ENCODE assay signal across 26 mouse cellular contexts in genomic region chr10:44555317-44555716, GRCm38 (mm10). TPM values are rescaled to one million over a fixed set of nuclear protein-coding genes. Genes with fewer than 3 reads are reported as not detected.
DNase-seq lines count a peak whose midpoint lies in the region; ATAC-seq and TF ChIP-seq lines count a peak whose summit lies in the region.
"Had no signal": no experiment of that assay in that cellular context is flagged by ENCODE, and none has a peak within 500 bp of the region (broad histone marks: within the 10 kb centered on the region; RNA-seq: fewer than 3 reads in every experiment).

No protein-coding gene starts in this region.

- H3K27me3 ChIP-seq in heart, embryonic 12.5 days (replicated peaks) = no peaks in the 10 kb centered on the region
- no peaks in the 10 kb centered on the region for H3K27me3 ChIP-seq in liver, embryonic 13.5 days
- no peaks in the 10 kb centered on the region for H3K27me3 ChIP-seq in hindbrain, postnatal 0 days (ENCODE audit: insufficient read depth, low read length)
- H3K27me3 ChIP-seq: embryonic facial prominence, embryonic 15.5 days; forebrain, embryonic 12.5 days; hindbrain, embryonic 13.5 days; limb, embryonic 13.5 days; midbrain, embryonic 15.5 days; neural tube, embryonic 15.5 days had no signal

- H3K4me2 ChIP-seq in heart, embryonic 12.5 days = no peak overlapping the region
- 0 out of 2 replicates have a peak overlapping the region, but pooled peaks have one; percentile 4 for H3K4me2 ChIP-seq in liver, embryonic 13.5 days
- H3K4me2 ChIP-seq in hindbrain, postnatal 0 days (ENCODE audit: low read depth, low read length) = no peak overlapping the region
- H3K4me2 ChIP-seq: embryonic facial prominence, embryonic 15.5 days; forebrain, embryonic 12.5 days; hindbrain, embryonic 13.5 days; limb, embryonic 13.5 days; midbrain, embryonic 15.5 days; neural tube, embryonic 15.5 days had no signal

- DNase-seq in heart, postnatal 10 days = no peak
- peak; percentile 20 for DNase-seq in lung, postnatal 36 days
- no peak for DNase-seq in lung, postnatal 14 days
- peak; percentile 5 for DNase-seq in liver, embryonic 13.5 days
- DNase-seq in gastrocnemius, postnatal 25 days = no peak
- no peak for DNase-seq in hindbrain, postnatal 0 days (ENCODE audit: low spot score)
- DNase-seq: adrenal gland, postnatal 25 days; cerebellum, adult 2 months; cerebellum, postnatal 25 days; forebrain, postnatal 0 days; heart, postnatal 4 days; kidney, adult 11 months; kidney, postnatal 36 days; lung, adult 2 months; thymus, adult 18-20 months; thymus, postnatal 25 days had no signal

- TF ChIP-seq CTCF in hindbrain, postnatal 0 days (IDR thresholded peaks at IDR 0.05; ENCODE audit: low read depth) = no peak

- intact Hi-C loops in heart, postnatal 10 days (cut with DNase I) = no loop called here

- no peaks in the 10 kb centered on the region for H3K36me3 ChIP-seq in heart, embryonic 12.5 days
- no peaks in the 10 kb centered on the region for H3K36me3 ChIP-seq in liver, embryonic 13.5 days
- H3K36me3 ChIP-seq in hindbrain, postnatal 0 days (ENCODE audit: insufficient read depth, low read length) = no peaks in the 10 kb centered on the region
- H3K36me3 ChIP-seq: embryonic facial prominence, embryonic 10.5 days; embryonic facial prominence, embryonic 15.5 days; forebrain, embryonic 12.5 days; hindbrain, embryonic 13.5 days; limb, embryonic 13.5 days; midbrain, embryonic 15.5 days; neural tube, embryonic 15.5 days had no signal

- ATAC-seq in heart, embryonic 12.5 days (ENCODE audit: insufficient number of reproducible peaks, low FRiP score) = peak; percentile 79; the same call in 1 of the 2 replicates
- ATAC-seq in liver, embryonic 13.5 days (ENCODE audit: low read depth) = peak; percentile 88
- peak; percentile 44; the same call in 1 of the 2 replicates for ATAC-seq in megakaryocyte-erythroid progenitor cell, adult 5-6 weeks (replicated peaks; ENCODE audit: low FRiP score, low TSS enrichment, poor library complexity, severe bottlenecking)
- no peak for ATAC-seq in hindbrain, postnatal 0 days
- ATAC-seq: forebrain, postnatal 0 days; midbrain, embryonic 15.5 days had no signal

- no peaks in the 10 kb centered on the region for H3K4me1 ChIP-seq in heart, embryonic 12.5 days (replicated peaks)
- H3K4me1 ChIP-seq in liver, embryonic 13.5 days (replicated peaks) = peaks cover 8% of the 10 kb centered on the region
- no peaks in the 10 kb centered on the region for H3K4me1 ChIP-seq in hindbrain, postnatal 0 days (ENCODE audit: insufficient read depth, low read length)
- H3K4me1 ChIP-seq: embryonic facial prominence, embryonic 10.5 days; embryonic facial prominence, embryonic 15.5 days; forebrain, embryonic 12.5 days; hindbrain, embryonic 13.5 days; limb, embryonic 13.5 days; midbrain, embryonic 15.5 days; neural tube, embryonic 15.5 days had no signal

- H3K27ac ChIP-seq in heart, embryonic 12.5 days (ENCODE audit: poor library complexity, severe bottlenecking) = no peak overlapping the region
- H3K27ac ChIP-seq in liver, embryonic 13.5 days = peak overlapping the region; percentile 47
- H3K27ac ChIP-seq in hindbrain, postnatal 0 days = no peak overlapping the region
- H3K27ac ChIP-seq: embryonic facial prominence, embryonic 10.5 days; embryonic facial prominence, embryonic 15.5 days; forebrain, embryonic 12.5 days; hindbrain, embryonic 13.5 days; limb, embryonic 13.5 days; midbrain, embryonic 15.5 days; neural tube, embryonic 15.5 days; stomach, postnatal 0 days had no signal

- no peak overlapping the region for H3K9ac ChIP-seq in heart, embryonic 12.5 days
- H3K9ac ChIP-seq in liver, embryonic 13.5 days = no peak overlapping the region
- H3K9ac ChIP-seq in hindbrain, postnatal 0 days (replicated peaks; ENCODE audit: low read length) = no peak overlapping the region
- H3K9ac ChIP-seq: embryonic facial prominence, embryonic 15.5 days; forebrain, embryonic 12.5 days; forebrain, postnatal 0 days; hindbrain, embryonic 13.5 days; limb, embryonic 13.5 days; midbrain, embryonic 15.5 days; neural tube, embryonic 15.5 days had no signal

- H3K9me3 ChIP-seq in heart, embryonic 12.5 days (replicated peaks) = peaks cover 5% of the 10 kb centered on the region
- H3K9me3 ChIP-seq in liver, embryonic 13.5 days (replicated peaks) = no peaks in the 10 kb centered on the region
- H3K9me3 ChIP-seq in hindbrain, postnatal 0 days (ENCODE audit: low read length) = peaks cover 4% of the 10 kb centered on the region; the same call in 1 of the 2 replicates
- H3K9me3 ChIP-seq: embryonic facial prominence, embryonic 10.5 days; embryonic facial prominence, embryonic 15.5 days; forebrain, embryonic 12.5 days; midbrain, embryonic 15.5 days; neural tube, embryonic 15.5 days had no signal

- H3K4me3 ChIP-seq in heart, embryonic 12.5 days = no peak overlapping the region
- no peak overlapping the region for H3K4me3 ChIP-seq in liver, embryonic 13.5 days (replicated peaks)
- no peak overlapping the region for H3K4me3 ChIP-seq in hindbrain, postnatal 0 days (ENCODE audit: low read length)
- H3K4me3 ChIP-seq: embryonic facial prominence, embryonic 10.5 days; embryonic facial prominence, embryonic 15.5 days; forebrain, embryonic 12.5 days; hindbrain, embryonic 13.5 days; limb, embryonic 13.5 days; midbrain, embryonic 15.5 days; neural tube, embryonic 15.5 days had no signal

- 7% methylated on average over 2 of the region's 2 CpGs for whole genome bisulfite sequencing in heart, embryonic 12.5 days
- WGBS in liver, embryonic 13.5 days (ENCODE audit: insufficient replicate concordance) = 6% methylated on average over 2 of the region's 2 CpGs
- 73% methylated on average over 2 of the region's 2 CpGs for WGBS in hindbrain, postnatal 0 days

RNA-seq across cellular contexts. Expression of gene Prdm1, which starts 27.0 kb away (rescaled TPM):
- 0.23 and 0.50 TPM in 2 replicates for polyA plus RNA-seq in heart, embryonic 12.5 days (2016; fragmentation: Nextera tagmentation; extraction: Ambion mirVana)
- total RNA-seq in heart, postnatal 10 days (2021) = 1 to 10 TPM; 2.3 to 6.2 TPM
- polyA plus RNA-seq in liver, embryonic 13.5 days (2015; fragmentation: Nextera tagmentation; extraction: Ambion mirVana) = 0.12 and 0.13 TPM in 2 replicates
- 0.48 and 2.8 TPM in 2 replicates for total RNA-seq in megakaryocyte-erythroid progenitor cell, adult 5-6 weeks (2014; fragmentation: Nextera tagmentation)
- 0.23 TPM in 1 of 2 replicates, not detected in the other for total RNA-seq in megakaryocyte-erythroid progenitor cell, adult 5-6 weeks (2017)
- total RNA-seq in gastrocnemius, postnatal 25 days (2021) = under 1 TPM; 0.32 to 0.64 TPM
- total RNA-seq in hindbrain, postnatal 0 days (2014; rRNA removed) = 0.25 and 0.63 TPM in 2 replicates
- 0.39 and 0.44 TPM in 2 replicates for polyA plus RNA-seq in hindbrain, postnatal 0 days (2015; fragmentation: Nextera tagmentation; extraction: Ambion mirVana)

Comparison
In these comparisons a context has a peak if more than half of its experiments do, and no peak if none do; other contexts are left out.
1. DNase-seq: peak in lung, postnatal 36 days (single experiment) and liver, embryonic 13.5 days (single experiment); none in heart, postnatal 10 days (0 of 2), lung, postnatal 14 days (single experiment), gastrocnemius, postnatal 25 days (single experiment) and hindbrain, postnatal 0 days (single experiment).